Mouse (Mus musculus): ENCODE measurements around the gene Plekha6.

GRCm38 (mm10) chr1:133262628-133263027 lies 98.6 kb downstream of the Plekha6 start:
- TF ChIP-seq CTCF (conservative IDR thresholded peaks at IDR 0.05; ENCODE audit: low read length), result no peak
- TF ChIP-seq NANOG (IDR thresholded peaks at IDR 0.05; ENCODE audit: borderline replicate concordance, low read length), result no peak

Measured in E14TG2a.4 (cell line).